Mouse (Mus musculus): Measurements from ENCODE around the gene Gm5150. TPM values are rescaled to one million over a fixed set of nuclear protein-coding genes. Genes with fewer than 3 reads are reported as not detected.
A peak's percentile ranks its signal among the peaks of the same experiment; 100 is the strongest.
"Not testable (repeated sequence)": the region's sequence is repeated elsewhere in the genome, so short reads cannot be mapped to it uniquely, and the experiment has no call there.

Gene Gm5150
- total RNA-seq (2021): not detected

GRCm38 (mm10) chr3:16006215-16006614, at the start of gene Gm5150:
Gene Gm5150, minus strand, starts transcription at chr3:16006437.
- intact Hi-C loops (cut with DNase I): no loop called here
- DNase-seq (ENCODE audit: low spot score in 2 of 2): no peak

GRCm38 (mm10) chr3:16051736-16052135, 45.5 kb upstream of the Gm5150 start:
- intact Hi-C loops (cut with DNase I); DNase-seq (ENCODE audit: low spot score in 2 of 2): not testable (repeated sequence)

- DNase-seq (ENCODE audit: low spot score in 2 of 2): no peak
- intact Hi-C loops (cut with DNase I): no loop called here
Observed at GRCm38 (mm10) chr3:16047288-16047687, 41.1 kb upstream of the Gm5150 start.

GRCm38 (mm10) chr3:16043315-16043714, 37.1 kb upstream of the Gm5150 start:
- intact Hi-C loops (cut with DNase I): loop anchor here (1.0 kb wide), 1 partner anchor 779 kb away; no protein-coding TSS in a partner anchor
- peak; percentile 35 to 37 for DNase-seq (ENCODE audit: low spot score in 2 of 2)

GRCm38 (mm10) chr3:16024988-16025387, 18.8 kb upstream of the Gm5150 start:
- DNase-seq (ENCODE audit: low spot score in 2 of 2): peak; percentile 62 to 65
- intact Hi-C loops (cut with DNase I): loop anchor here (5.0 kb wide), 1 partner anchor 1797 kb away; no protein-coding TSS in a partner anchor

- no peak for DNase-seq (ENCODE audit: low spot score in 2 of 2)
- intact Hi-C loops (cut with DNase I): loop anchor here (5.0 kb wide), 1 partner anchor 1800 kb away; no protein-coding TSS in a partner anchor
Observed at GRCm38 (mm10) chr3:16022214-16022613, 16.0 kb upstream of the Gm5150 start.

- intact Hi-C loops (cut with DNase I); DNase-seq (ENCODE audit: low spot score in 2 of 2): not testable (repeated sequence)
Observed at GRCm38 (mm10) chr3:16014456-16014855, 8.2 kb upstream of the Gm5150 start.

- no peak for DNase-seq (ENCODE audit: low spot score in 2 of 2)
- intact Hi-C loops (cut with DNase I): no loop called here
Observed at GRCm38 (mm10) chr3:16007827-16008226, 1.6 kb upstream of the Gm5150 start.

- no peak for DNase-seq (ENCODE audit: low spot score in 2 of 2)
- intact Hi-C loops (cut with DNase I): no loop called here
Observed at GRCm38 (mm10) chr3:16003890-16004633, 2.2 kb downstream of the Gm5150 start.

GRCm38 (mm10) chr3:15999479-15999878, 6.8 kb downstream of the Gm5150 start:
- intact Hi-C loops (cut with DNase I); DNase-seq (ENCODE audit: low spot score in 2 of 2): not testable (repeated sequence)

GRCm38 (mm10) chr3:15982216-15982615, 24.0 kb downstream of the Gm5150 start:
- DNase-seq (ENCODE audit: low spot score in 2 of 2): no peak
- intact Hi-C loops (cut with DNase I): no loop called here

GRCm38 (mm10) chr3:15956921-15957320, 49.3 kb downstream of the Gm5150 start:
- intact Hi-C loops (cut with DNase I): no loop called here
- no peak for DNase-seq (ENCODE audit: low spot score in 2 of 2)

Small RNA genes lying within 50 kb of the gene (microRNA-seq; reads per million reads assigned to microRNA genes)
- gene Gm24694: 0 reads per million in 2 experiments

Other genes with a start within 250 kb of the Gm5150 start
- gene Sirpb1c, start 157.9 kb downstream of the Gm5150 start, total RNA-seq (2021): not detected

All from left cerebral cortex, postnatal 25 days (tissue).